Mouse (Mus musculus) liver, embryonic 14.5 days (tissue): ENCODE data around the gene Ccn2.

Experiments used
- CTCF ChIP-seq: IDR thresholded peaks from 2 replicates; pipeline ENCODE4 v1.5.1; 2016; ENCODE audit warnings: antibody characterized with exemption, low read depth, control low read depth
- EP300 ChIP-seq: IDR thresholded peaks from 2 replicates; pipeline ENCODE4 v1.6.1; 2016; ENCODE audit warnings: antibody characterized with exemption, low read depth

DNA sequence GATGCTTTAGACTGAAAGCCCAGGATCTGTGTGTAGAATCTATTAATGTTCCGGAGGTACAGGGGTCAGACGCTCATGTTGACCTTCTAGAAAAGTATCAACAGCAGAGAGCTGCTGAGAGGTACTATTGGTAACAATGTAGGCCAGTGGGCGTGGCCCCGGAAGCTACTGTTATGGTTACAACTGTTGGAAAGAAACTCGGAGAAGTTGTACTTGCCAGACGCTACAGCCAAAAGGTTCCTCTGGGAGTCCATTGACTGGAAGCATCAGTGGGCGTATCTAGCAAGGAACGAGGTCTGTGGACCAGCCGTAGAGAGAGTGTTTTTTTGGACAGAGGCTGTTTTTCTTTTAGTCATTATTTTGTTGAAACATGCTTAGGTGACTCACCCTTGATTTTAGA, 14.5 kb downstream of the Ccn2 start:
- no peak for TF ChIP-seq CTCF
- no peak for TF ChIP-seq EP300
